Mouse (Mus musculus) heart, embryonic 10.5 days (tissue): Measurements from ENCODE around the gene Vps33b. TPM values are rescaled to one million over a fixed set of nuclear protein-coding genes. Genes with fewer than 3 reads are reported as not detected.

Source experiments
- DNase-seq: peaks from one replicate; pipeline ENCODE4 v3.0.0-alpha.2; 2017; ENCODE audit warnings: low spot score
- H3K27ac ChIP-seq: fragments of 300-500 bp; sonication (generic); 2 replicates; pipeline ENCODE4 v1.5.1; 2016; ENCODE audit warnings: mild to moderate bottlenecking
- H3K27me3 ChIP-seq: fragments of 300-500 bp; sonication (generic); 2 replicates; pipeline ENCODE4 v1.6.1; 2016; ENCODE audit warnings: mild to moderate bottlenecking; ENCODE audit not compliant: poor library complexity, insufficient read depth, severe bottlenecking
- H3K36me3 ChIP-seq: fragments of 300-500 bp; sonication (generic); 2 replicates; pipeline ENCODE4 v1.6.1; 2016; ENCODE audit warnings: mild to moderate bottlenecking, moderate library complexity
- H3K4me1 ChIP-seq: fragments of 300-500 bp; sonication (generic); 2 replicates; pipeline ENCODE4 v1.6.1; 2016; ENCODE audit warnings: mild to moderate bottlenecking
- H3K4me3 ChIP-seq: fragments of 300-500 bp; sonication (generic); 2 replicates; pipeline ENCODE4 v1.5.1; 2016; ENCODE audit warnings: mild to moderate bottlenecking, moderate library complexity
- H3K9me3 ChIP-seq: fragments of 300-500 bp; sonication (generic); 2 replicates; pipeline ENCODE4 v1.6.1; 2016; ENCODE audit warnings: mild to moderate bottlenecking, moderate library complexity
- whole genome bisulfite sequencing: fragments of 180-500 bp; shearing (Covaris S2); methylation state at CpG from one replicate; pipeline ENCODE4 v1.1.7; 2016; 5-methylcytosine and 5-hydroxymethylcytosine counted together
- polyA plus RNA-seq: library from polyadenylated mRNA; unstranded; fragments of >200 nt; fragmentation: Nextera tagmentation; extraction: Ambion mirVana; gene quantifications from 2 replicates; pipeline ENCODE4 v1.2.1, GENCODE M21; 2016

The Vps33b gene
- polyA plus RNA-seq, 1 experiment from 2014 or later, result 15.3 TPM

GRCm38 (mm10) chr7:80246859-80247258, 22.6 kb upstream of the Vps33b start:
- H3K4me1 ChIP-seq, result peaks cover 9% of the 10 kb centered on the region; the same call in 1 of the 2 replicates
- no peaks in the 10 kb centered on the region for H3K27me3 ChIP-seq
- DNase-seq, result no peak
- peak overlapping the region; percentile 64; the same call in 1 of the 2 replicates for H3K4me3 ChIP-seq
- H3K9me3 ChIP-seq, result no peaks in the 10 kb centered on the region
- peak overlapping the region; percentile 22; the same call in 1 of the 2 replicates for H3K27ac ChIP-seq
- no peaks in the 10 kb centered on the region for H3K36me3 ChIP-seq
- 34% methylated on average over 7 of the region's 7 CpGs for WGBS

- peaks cover 19% of the 10 kb centered on the region for H3K27me3 ChIP-seq
- no peaks in the 10 kb centered on the region for H3K9me3 ChIP-seq
- H3K4me3 ChIP-seq, result no peak overlapping the region
- H3K36me3 ChIP-seq, result no peaks in the 10 kb centered on the region
- H3K27ac ChIP-seq, result no peak overlapping the region
- peaks cover 8% of the 10 kb centered on the region; the same call in 1 of the 2 replicates for H3K4me1 ChIP-seq
- WGBS, result 78% methylated on average over 7 of the region's 7 CpGs
- DNase-seq, result no peak
These were observed 17.0 kb upstream of the Vps33b start for GRCm38 (mm10) chr7:80252437-80252836.

DNA sequence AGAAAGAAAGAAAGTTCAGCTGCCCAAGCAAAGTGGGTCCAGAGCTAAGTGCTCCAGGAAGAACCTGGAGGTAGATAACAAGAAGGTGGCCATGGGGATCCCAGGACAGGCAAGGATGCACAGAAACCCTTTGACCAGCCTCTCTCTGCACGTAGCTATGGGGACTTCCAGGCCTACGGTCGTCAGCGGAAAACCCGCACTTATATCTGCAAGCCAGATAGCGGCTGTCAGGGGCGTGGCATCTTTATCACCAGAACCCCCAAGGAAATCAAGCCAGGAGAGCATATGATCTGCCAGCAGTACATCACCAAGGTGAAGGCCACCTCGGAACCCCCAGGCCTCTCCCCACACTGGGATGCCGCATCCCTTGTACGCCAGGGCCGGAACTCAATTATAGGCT, 16.6 kb upstream of the Vps33b start:
- peaks cover 22% of the 10 kb centered on the region for H3K27me3 ChIP-seq
- no peaks in the 10 kb centered on the region for H3K9me3 ChIP-seq
- peaks cover 8% of the 10 kb centered on the region; the same call in 1 of the 2 replicates for H3K4me1 ChIP-seq
- 70% methylated on average over 11 of the region's 11 CpGs for WGBS
- H3K4me3 ChIP-seq, result no peak overlapping the region
- no peak for DNase-seq
- no peaks in the 10 kb centered on the region for H3K36me3 ChIP-seq
- no peak overlapping the region for H3K27ac ChIP-seq

- H3K4me1 ChIP-seq, result peaks cover 12% of the 10 kb centered on the region; the same call in 1 of the 2 replicates
- no peaks in the 10 kb centered on the region for H3K9me3 ChIP-seq
- no peak for DNase-seq
These were observed 13.5 kb upstream of the Vps33b start for GRCm38 (mm10) chr7:80255981-80256380.

GRCm38 (mm10) chr7:80257706-80258105, 11.7 kb upstream of the Vps33b start:
- Histone ChIP-seq H3K27ac (no peak overlapping the region), H3K4me3 (no peak overlapping the region), H3K36me3 (no peaks in the 10 kb centered on the region), H3K27me3 (peaks cover 44% of the 10 kb centered on the region), H3K9me3 (no peaks in the 10 kb centered on the region), H3K4me1 (peaks cover 15% of the 10 kb centered on the region; the same call in 1 of the 2 replicates)
- no peak for DNase-seq
- 54% methylated on average over 2 of the region's 2 CpGs for WGBS

More at GRCm38 (mm10) chr7:80255981-80256380, 13.5 kb upstream of the Vps33b start:
- H3K27me3 ChIP-seq, result peaks cover 44% of the 10 kb centered on the region
- no peak overlapping the region for H3K27ac ChIP-seq
- H3K4me3 ChIP-seq, result no peak overlapping the region
- H3K36me3 ChIP-seq, result no peaks in the 10 kb centered on the region
- WGBS, result 65% methylated on average over 2 of the region's 2 CpGs

DNA sequence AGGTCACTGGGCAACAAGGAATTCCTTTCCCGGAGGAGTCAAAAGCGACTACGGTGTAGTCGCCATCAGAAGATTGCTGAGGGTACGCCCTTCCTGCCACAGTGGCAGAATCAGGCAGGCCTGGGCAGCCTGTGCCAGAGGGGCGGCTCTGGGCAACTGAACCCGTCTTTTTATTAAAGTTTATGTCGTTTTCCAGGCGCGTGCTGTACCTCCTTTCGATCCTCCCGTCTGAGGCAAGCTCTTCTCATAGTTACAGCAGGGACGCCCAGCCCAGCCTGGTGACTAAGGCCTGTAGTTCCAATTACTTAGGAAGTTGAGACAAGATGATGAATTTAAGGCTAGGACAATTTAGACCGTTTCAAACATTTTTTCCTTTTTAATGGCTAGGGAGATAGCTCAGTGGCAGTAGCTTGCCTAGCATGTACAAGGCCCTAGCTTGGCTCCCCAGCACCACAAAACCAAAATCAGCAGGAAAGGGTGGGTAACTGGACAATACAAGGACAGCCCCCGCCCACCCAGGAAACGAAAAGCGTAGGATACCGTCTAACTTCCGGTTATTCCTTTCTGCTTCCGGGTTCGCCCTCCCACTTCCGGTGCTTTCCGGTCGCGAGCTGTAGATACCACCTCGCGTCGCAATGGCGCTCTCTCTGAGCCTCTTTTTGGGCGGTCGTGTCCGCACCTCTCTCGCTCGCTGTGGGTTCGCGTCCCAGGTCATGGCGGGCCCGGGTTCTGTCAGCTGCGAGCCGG, 8.7 kb upstream of the Vps33b start, which contains the start of gene Ngrn:
Gene Ngrn, plus strand, starts transcription at position 591 of the 747 bp plus-strand sequence.
- Histone ChIP-seq H3K9me3 (no peaks in the 10 kb centered on the region), H3K27me3 (peaks cover 35% of the 10 kb centered on the region), H3K27ac (peak within 1 kb of the TSS; percentile 90), H3K36me3 (peaks cover 21% of the 10 kb centered on the region), H3K4me3 (peak within 1 kb of the TSS; percentile 81), H3K4me1 (peaks cover 12% of the 10 kb centered on the region; the same call in 1 of the 2 replicates)
- 26% methylated on average over 40 of the region's 40 CpGs for WGBS
- DNase-seq, result peak; percentile 95

DNA sequence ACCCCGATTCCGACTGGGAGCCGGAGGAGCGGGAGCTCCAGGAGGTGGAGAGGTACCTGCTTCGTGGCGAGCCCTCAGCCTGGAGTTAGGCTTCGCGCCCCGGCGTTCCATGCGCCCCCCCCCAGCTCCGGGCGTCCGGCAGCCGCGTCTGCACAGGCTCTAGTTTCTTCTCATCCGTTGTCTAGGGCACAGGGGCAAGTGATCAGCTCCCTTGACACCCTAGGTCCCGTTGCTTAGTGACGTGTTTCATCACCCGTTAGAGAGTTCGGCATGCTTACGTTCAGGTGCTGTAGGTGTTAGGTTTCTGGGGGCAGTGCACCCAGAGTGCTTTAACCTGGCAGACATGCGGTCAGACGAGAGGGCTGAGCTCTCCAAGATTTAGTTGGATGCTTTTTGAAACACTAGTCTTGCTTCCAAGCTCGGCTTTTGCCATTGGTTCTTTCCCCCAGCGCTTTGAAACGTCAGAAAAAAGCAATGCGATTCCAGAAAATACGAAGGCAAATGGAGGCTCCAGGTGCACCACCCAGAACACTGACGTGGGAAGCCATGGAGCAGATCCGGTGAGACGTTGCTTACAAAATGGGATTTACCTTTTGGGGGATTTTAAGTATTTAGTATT, 8.0 kb upstream of the Vps33b start:
- under 1% methylated on average over 32 of the region's 32 CpGs for WGBS
- Histone ChIP-seq H3K4me3 (peak overlapping the region; percentile 81), H3K36me3 (peaks cover 28% of the 10 kb centered on the region), H3K27me3 (peaks cover 33% of the 10 kb centered on the region), H3K27ac (peak overlapping the region; percentile 90), H3K9me3 (no peaks in the 10 kb centered on the region), H3K4me1 (peaks cover 12% of the 10 kb centered on the region; the same call in 1 of the 2 replicates)
- peak; percentile 80 for DNase-seq

DNA sequence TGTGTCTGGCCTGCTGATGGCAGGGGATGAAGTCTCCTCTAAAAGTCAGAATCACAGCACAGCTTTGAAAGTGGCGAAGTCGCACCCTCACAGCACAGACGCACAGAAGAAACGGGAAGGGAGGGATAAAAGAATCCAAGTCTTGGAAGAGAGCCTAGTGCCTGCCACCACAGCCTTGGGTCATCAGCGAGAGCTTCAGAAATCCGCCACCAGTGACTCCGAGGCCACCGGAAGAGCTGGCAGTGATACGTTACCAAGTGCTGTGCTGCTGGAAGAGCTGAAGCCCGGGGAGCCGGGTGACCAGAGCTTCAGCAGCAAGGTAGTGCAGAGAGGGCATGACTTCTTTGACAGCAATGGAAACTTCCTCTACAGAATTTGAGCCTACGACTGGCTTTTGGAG, 4.8 kb upstream of the Vps33b start:
- Histone ChIP-seq H3K27me3 (peaks cover 5% of the 10 kb centered on the region; the same call in 1 of the 2 replicates), H3K4me1 (peaks cover 20% of the 10 kb centered on the region)
- WGBS, result 93% methylated on average over 12 of the region's 12 CpGs

DNA sequence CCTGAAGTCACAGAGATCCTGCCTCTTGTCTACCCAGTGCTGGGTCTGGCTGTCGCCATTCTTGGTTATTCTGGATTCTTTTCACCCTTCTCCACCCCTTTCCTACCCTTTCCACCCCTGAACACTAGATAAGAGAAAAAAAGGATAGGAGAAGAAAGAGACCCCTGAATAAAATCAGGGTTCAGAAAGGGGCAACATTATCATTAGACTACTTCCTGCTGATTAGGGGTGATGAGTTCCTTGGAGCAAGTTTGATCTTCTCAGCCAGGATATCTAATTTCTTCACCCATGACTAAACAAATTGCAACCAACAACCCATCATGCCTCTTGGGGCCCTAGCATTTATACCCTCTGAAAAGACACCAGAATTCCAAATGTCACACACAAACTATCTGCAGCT, 1.7 kb upstream of the Vps33b start:
- Histone ChIP-seq H3K27me3 (no peaks in the 10 kb centered on the region), H3K4me3 (no peak overlapping the region), H3K9me3 (no peaks in the 10 kb centered on the region), H3K27ac (no peak overlapping the region), H3K4me1 (peaks cover 23% of the 10 kb centered on the region), H3K36me3 (peaks cover 41% of the 10 kb centered on the region)
- 71% methylated on average over 1 of the region's 1 CpGs for WGBS
- no peak for DNase-seq

More for the DNA sequence above, 4.8 kb upstream of the Vps33b start:
- Histone ChIP-seq H3K4me3 (no peak overlapping the region), H3K36me3 (peaks cover 35% of the 10 kb centered on the region), H3K27ac (no peak overlapping the region), H3K9me3 (no peaks in the 10 kb centered on the region)
- no peak for DNase-seq

GRCm38 (mm10) chr7:80269751-80270255, 354 bp downstream of the Vps33b start:
- Histone ChIP-seq H3K36me3 (peaks cover 51% of the 10 kb centered on the region), H3K4me1 (peaks cover 23% of the 10 kb centered on the region), H3K27ac (peak overlapping the region; percentile 89), H3K27me3 (no peaks in the 10 kb centered on the region), H3K4me3 (peak overlapping the region; percentile 90), H3K9me3 (peaks cover 8% of the 10 kb centered on the region)
- WGBS, result under 1% methylated on average over 23 of the region's 23 CpGs
- DNase-seq, result no peak

- H3K4me3 ChIP-seq, result no peak overlapping the region
- WGBS, result 90% methylated on average over 2 of the region's 2 CpGs
- H3K4me1 ChIP-seq, result peaks cover 23% of the 10 kb centered on the region
- H3K9me3 ChIP-seq, result peaks cover 13% of the 10 kb centered on the region
- H3K36me3 ChIP-seq, result peaks cover 61% of the 10 kb centered on the region
- H3K27ac ChIP-seq, result no peak overlapping the region
- H3K27me3 ChIP-seq, result no peaks in the 10 kb centered on the region
- DNase-seq, result no peak
These were observed 4.0 kb downstream of the Vps33b start for GRCm38 (mm10) chr7:80273456-80273855.

DNA sequence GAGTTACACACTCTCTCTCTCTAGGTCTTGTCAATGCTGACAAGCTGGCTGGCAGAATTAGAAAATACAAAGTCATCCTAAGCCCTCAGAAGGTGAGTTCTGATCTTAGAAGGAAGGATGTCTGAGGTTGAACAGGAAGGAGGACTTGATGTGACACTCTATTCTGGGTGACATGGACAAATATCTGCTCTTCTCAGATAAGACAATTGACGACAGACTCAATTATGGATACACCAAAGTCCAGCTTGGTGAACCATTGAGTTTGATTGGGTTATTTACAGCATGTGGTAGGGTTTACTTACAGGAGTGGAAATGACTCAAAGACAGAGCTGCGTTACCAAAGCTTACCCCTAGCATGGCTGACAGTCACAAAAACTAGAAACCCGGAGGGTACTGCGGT, 6.9 kb downstream of the Vps33b start:
- no peak overlapping the region for H3K27ac ChIP-seq
- peaks cover 13% of the 10 kb centered on the region for H3K9me3 ChIP-seq
- no peak overlapping the region for H3K4me3 ChIP-seq
- no peak for DNase-seq
- peaks cover 84% of the 10 kb centered on the region for H3K36me3 ChIP-seq
- no peaks in the 10 kb centered on the region for H3K27me3 ChIP-seq
- WGBS, result 93% methylated on average over 4 of the region's 4 CpGs
- peaks cover 2% of the 10 kb centered on the region; the same call in 1 of the 2 replicates for H3K4me1 ChIP-seq

DNA sequence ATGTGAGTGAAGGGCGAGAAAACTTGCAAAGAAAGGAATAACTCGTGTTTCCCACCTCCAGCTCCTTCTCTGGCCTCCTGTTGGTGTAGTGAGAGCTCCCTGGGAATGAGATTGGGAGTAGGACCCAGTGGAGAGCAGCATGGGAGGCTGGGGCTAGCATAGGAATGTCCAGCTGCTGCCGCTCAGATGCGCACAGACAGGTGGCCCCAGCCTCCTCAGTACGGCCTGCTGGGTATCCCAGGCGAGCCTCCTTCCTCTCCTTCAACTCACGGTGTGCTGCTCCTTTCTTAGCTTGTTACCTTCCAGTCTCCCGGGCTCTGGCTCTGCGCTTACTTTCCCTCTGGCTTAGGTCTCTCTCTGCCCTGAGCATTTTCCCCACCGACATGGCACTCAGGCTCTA, 10.6 kb downstream of the Vps33b start:
- H3K27ac ChIP-seq, result no peak overlapping the region
- 79% methylated on average over 10 of the region's 10 CpGs for WGBS
- H3K4me3 ChIP-seq, result no peak overlapping the region
- H3K36me3 ChIP-seq, result peaks cover 85% of the 10 kb centered on the region
- peaks cover 11% of the 10 kb centered on the region; the same call in 1 of the 2 replicates for H3K4me1 ChIP-seq
- no peak for DNase-seq
- peaks cover 3% of the 10 kb centered on the region for H3K9me3 ChIP-seq
- no peaks in the 10 kb centered on the region for H3K27me3 ChIP-seq
